Mouse (Mus musculus): ENCODE results near the gene Tgoln1. TPM values are rescaled to one million over a fixed set of nuclear protein-coding genes. Genes with fewer than 3 reads are reported as not detected.

Tgoln1 gene
- total RNA-seq, 2 experiments from 2014 or later: 53.2 to 59.1 TPM

GRCm38 (mm10) chr6:72630961-72631360 lies 14.2 kb upstream of the Tgoln1 start:
- ATAC-seq (ENCODE audit: poor library complexity, severe bottlenecking): no peak

GRCm38 (mm10) chr6:72630370-72630769 lies 13.6 kb upstream of the Tgoln1 start:
- ATAC-seq (ENCODE audit: poor library complexity, severe bottlenecking): no peak

- no peak for ATAC-seq (ENCODE audit: poor library complexity, severe bottlenecking)
Measured at GRCm38 (mm10) chr6:72627276-72627675, 10.5 kb upstream of the Tgoln1 start.

DNA sequence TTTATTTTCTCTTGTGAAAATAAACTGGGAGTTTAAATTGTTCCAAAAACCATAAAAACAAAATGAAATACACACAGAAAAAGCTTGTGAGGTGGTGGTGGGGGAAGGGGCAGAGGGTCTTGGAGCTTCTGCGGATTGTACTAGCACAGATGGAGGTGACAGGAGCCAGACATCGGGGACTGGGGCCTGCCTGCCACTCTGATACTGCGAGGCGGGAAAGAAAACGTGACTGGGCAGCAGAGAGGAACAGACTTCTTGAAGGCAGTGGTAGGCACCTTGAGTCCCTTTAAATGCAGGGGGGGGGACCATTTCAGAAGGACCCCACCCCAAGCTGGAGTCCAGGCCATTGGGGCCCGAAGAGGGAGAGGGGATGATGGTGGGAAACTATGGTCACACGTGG lies 9.6 kb upstream of the Tgoln1 start:
- ATAC-seq (ENCODE audit: poor library complexity, severe bottlenecking): no peak

DNA sequence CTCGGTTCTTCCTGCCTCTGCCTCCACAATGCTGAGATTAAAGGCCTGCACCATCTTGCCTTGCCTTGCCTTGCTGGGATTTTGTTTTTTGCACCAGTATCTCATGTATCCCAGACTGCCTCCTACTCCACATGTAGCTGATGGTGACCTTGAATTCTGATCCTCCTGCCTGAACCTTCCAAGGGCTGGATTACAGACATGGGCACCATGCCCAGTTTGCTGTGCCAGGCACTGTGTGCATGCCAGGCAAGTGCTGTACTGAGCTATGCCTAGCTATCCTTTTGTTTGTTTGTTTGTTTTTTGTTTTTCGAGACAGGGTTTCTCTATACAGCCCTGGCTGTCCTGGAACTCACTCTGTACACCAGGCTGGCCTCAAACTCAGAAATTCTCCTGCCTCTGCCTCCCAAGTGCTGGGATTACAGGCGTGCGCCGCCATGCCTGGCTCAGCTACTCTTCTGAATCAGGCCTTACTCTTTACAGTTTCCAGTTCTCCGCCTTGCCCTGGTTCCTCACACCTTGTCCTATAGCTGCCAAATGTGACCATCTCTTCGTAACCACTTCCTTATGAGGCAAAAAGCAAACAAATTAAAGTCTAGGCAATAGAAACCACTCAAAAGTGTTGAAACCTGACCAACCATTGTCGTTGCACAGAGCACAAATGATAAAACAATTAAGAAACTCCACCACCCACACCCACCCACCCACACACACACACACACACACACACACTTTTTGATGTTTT lies 7.0 kb upstream of the Tgoln1 start:
- peak; percentile 86 for ATAC-seq (ENCODE audit: poor library complexity, severe bottlenecking)

DNA sequence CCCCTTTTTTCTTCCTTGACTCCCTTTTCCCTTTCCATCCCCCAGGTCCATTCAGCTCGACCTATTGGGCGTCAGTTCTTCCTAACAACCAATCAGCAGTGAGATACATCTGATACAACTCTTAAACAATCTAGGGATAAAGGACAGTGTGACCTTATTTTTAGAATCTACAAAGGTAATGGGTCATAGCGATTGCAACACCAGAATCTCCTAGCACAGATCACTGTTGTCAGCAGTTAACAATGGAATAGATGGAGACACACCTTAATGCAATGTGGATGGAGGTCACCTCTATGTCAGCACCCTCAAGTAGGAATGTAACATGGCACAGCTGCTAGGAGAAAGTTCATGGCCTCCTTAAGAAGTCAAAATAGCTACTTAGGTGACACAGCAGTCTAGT lies 6.1 kb upstream of the Tgoln1 start:
- no peak for ATAC-seq (ENCODE audit: poor library complexity, severe bottlenecking)

- no peak for ATAC-seq (ENCODE audit: poor library complexity, severe bottlenecking)
Measured at GRCm38 (mm10) chr6:72620920-72621319, 4.1 kb upstream of the Tgoln1 start.

DNA sequence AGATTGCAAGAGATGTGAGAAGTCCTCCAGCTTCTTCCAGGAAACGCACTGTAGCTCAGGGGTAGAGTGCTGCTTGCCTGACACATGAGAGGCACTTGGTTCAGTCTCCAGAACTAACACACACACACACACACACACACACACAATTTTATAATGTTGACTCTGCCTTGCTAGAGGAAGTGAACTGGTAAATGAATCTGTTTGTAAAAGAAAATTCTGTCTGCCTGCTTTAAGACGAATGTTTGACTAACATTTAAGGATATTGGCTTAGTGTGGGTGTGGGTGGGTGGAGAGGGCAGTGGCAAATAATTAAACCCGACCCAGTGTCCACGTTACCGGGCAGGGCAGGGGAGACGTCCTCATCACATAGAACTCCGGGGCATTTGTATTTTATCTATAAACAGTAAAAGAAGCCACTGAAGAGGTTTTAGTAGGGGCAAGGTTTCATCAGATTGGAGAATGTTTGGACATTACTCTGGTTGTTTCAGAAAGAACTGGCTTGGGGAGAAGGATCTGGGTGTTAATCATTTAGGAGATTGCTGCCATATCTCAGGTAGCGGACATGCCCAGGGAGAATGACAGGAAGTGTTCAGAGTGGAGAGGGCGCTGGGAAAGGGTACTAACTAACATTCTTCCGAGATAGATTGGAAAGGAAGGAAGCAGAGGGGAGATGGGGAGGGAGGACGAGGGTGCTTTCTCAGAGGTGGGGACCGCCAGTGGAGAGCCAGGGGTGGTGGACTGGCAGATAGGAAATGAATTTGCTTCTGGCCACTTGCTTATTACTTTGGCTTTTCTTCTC lies 3.1 kb upstream of the Tgoln1 start:
- ATAC-seq (ENCODE audit: poor library complexity, severe bottlenecking): no peak

DNA sequence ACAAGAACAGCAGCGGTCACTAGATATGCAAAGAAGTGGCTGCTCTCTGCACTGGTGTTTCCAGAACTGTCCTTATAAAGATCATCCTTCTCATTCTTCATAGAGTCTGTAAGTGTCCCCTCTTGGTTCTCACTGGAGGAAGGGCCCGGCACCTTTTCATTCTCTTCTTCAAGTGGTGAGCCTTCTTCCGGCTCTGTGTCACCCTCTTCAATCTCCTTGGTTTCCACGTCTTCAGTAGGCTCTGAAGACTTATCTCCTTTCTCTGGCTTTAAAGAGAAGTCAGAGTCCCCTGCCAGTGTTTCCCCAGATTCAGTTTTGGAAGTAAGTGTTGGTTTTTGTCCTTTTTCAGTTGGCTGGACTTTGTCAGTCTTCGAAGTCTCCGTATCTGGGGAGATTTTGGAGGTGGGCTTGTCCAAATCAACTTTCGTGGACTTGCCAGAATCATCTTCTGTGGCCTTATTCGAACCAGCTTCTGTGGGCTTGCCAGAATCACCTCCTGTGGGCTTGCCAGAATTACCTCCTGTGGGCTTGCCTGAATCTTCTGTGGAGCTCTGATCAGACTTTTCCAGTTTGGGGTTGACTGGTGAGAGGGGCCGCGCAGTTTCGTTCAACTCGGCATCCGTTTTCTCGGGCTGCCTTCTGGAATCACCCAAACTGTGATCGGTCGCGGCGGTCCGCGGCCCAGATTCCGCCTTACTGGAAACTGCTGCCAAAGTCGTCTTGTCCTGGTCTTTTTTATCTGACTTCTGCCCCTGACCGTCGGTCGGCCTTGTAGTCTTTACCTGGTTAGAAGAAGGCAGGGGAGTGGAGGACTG lies 1.0 kb downstream of the Tgoln1 start:
- ATAC-seq (ENCODE audit: poor library complexity, severe bottlenecking): peak; percentile 5; the same call in 1 of the 2 replicates

GRCm38 (mm10) chr6:72615151-72615550 lies 1.6 kb downstream of the Tgoln1 start:
- no peak for ATAC-seq (ENCODE audit: poor library complexity, severe bottlenecking)

GRCm38 (mm10) chr6:72610261-72610660 lies 6.5 kb downstream of the Tgoln1 start:
- ATAC-seq (ENCODE audit: poor library complexity, severe bottlenecking): no peak

GRCm38 (mm10) chr6:72608662-72609184 lies 8.1 kb downstream of the Tgoln1 start:
- no peak for ATAC-seq (ENCODE audit: poor library complexity, severe bottlenecking)

DNA sequence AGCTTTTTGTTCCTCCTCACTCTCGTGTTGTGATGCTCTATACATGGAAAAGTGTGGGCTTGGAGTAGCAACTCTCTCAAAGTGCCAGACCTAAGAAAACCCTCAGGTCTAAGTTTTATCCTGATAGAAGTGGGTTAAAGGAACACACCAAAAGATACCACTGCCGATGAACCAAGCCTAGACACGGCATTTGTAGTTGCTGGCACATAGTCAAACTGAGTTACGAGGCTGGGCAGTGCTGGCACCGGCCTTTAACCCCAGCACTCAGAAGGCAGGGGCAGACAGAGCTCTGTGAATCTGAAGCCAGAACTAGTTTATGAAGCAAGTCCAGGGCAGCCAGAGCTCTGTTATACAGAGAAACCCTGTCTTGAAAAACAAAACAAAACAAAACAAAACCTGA lies 9.1 kb downstream of the Tgoln1 start:
- no peak for ATAC-seq (ENCODE audit: poor library complexity, severe bottlenecking)

GRCm38 (mm10) chr6:72607060-72607459 lies 9.7 kb downstream of the Tgoln1 start:
- no peak for ATAC-seq (ENCODE audit: poor library complexity, severe bottlenecking)

DNA sequence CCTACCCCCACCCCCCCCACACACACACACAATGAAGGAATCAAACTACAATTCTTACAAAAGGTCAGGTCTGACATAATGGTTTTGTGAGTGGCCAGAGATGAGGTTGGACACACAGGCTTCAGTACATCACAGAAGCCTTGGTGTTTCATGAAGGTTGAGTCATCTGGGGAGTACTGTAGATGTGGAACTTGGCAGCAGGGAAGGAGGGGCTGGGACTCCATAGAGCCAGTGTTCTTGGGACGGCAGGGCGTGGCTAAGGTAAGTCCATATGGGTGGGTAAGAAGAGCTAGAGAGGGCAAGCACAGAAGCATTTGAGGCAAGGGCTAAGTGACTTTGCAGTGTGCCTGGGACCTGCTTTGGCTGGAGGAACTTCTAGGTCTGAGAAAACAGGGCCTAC lies 12.7 kb downstream of the Tgoln1 start:
- no peak for ATAC-seq (ENCODE audit: poor library complexity, severe bottlenecking)

- peak; percentile 74 for ATAC-seq (ENCODE audit: poor library complexity, severe bottlenecking)
Measured at GRCm38 (mm10) chr6:72601732-72602131, 15.1 kb downstream of the Tgoln1 start.

GRCm38 (mm10) chr6:72600771-72601170 lies 16.0 kb downstream of the Tgoln1 start:
- ATAC-seq (ENCODE audit: poor library complexity, severe bottlenecking): no peak

DNA sequence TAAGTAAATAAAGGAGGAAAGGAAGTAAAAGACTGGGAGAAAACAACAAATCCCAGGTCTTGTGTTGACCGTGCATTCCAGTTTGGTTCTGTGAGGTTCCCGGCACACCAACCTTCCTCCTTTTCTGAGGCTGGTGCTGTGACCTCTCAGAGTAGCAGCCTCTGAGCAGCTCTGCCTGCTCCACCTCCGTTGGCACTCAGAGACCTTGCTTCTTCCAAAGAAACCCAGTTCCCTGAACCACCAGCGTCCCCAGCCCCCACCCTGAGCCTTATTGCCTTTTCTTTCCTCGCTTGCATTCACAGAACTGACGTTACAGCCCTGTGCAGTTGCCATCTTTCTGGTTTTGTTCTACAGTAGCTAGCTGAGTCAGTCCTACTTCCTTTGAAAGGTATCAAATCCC lies 16.6 kb downstream of the Tgoln1 start:
- ATAC-seq (ENCODE audit: poor library complexity, severe bottlenecking): no peak

DNA sequence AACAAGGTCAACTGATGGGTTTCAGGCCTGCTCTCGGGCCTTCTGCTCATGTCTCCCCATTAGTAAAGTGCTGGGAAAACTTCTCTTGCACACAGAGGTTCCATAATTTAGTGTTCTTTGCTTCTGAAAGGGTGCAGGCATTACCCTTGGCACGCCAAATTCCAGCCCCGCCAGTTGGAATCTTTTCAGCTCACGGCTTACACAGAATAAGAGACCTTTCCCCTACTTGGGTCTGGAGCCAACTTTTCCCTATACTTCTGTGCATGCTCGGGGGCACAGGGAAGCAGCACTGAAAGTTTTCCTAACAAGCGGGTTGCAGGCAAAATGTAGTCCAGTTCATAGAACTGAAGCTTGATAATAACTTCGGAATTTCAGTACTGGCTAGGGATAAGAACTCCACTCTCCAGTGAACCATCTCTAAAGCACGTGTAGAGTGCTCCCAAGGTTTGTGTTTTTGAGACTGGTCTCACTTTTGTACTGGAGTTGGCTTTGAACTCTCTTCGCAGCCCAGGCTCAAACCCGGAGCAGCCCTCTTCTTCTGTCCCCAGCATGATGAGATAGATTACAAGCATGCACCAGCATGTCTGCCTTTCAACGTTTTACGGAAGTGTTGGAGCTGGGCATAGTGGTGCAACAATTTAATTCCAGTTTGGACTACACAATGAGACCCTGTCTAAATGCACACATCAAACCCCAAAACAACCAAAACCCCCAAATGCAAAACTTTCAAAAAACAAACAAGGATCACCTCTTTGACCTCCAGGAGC lies 17.8 kb downstream of the Tgoln1 start:
- no peak for ATAC-seq (ENCODE audit: poor library complexity, severe bottlenecking)

Measured in megakaryocyte, adult 5-6 weeks (primary cell).